Mouse (Mus musculus) left cerebral cortex, postnatal 4 days (tissue): ENCODE data around the gene Rd3l. TPM values are rescaled to one million over a fixed set of nuclear protein-coding genes. Genes with fewer than 3 reads are reported as not detected.
A peak's percentile ranks its signal among the peaks of the same experiment; 100 is the strongest.

Source experiments
- DNase-seq: peaks from one replicate; pipeline ENCODE4 v3.0.0-alpha.2; 2022
- intact Hi-C: fragments of 180-260 bp; cut with DNase I; formaldehyde crosslinking; loops from one replicate; pipeline ENCODE4 v1.15.1; 2025
- total RNA-seq, 2 experiments: library from RNA; stranded (reverse); gene quantifications; 2 replicates each; pipeline ENCODE4 v1.2.3; 2021

Rd3l gene
- not detected for total RNA-seq

GRCm38 (mm10) chr12:111980887-111981367, at the start of gene Rd3l:
Gene Rd3l (minus strand): TSS chr12:111981317.
- intact Hi-C loops = no loop called here
- no peak for DNase-seq

GRCm38 (mm10) chr12:112027408-112027807, 46.3 kb upstream of the Rd3l start:
- intact Hi-C loops = no loop called here
- DNase-seq = no peak

GRCm38 (mm10) chr12:112025907-112026645, 45.0 kb upstream of the Rd3l start:
- no peak for DNase-seq
- intact Hi-C loops = no loop called here

- intact Hi-C loops = no loop called here
- DNase-seq = no peak
These were observed 44.3 kb upstream of the Rd3l start for GRCm38 (mm10) chr12:112025457-112025856.

GRCm38 (mm10) chr12:112024581-112025310, 43.6 kb upstream of the Rd3l start:
- no peak for DNase-seq
- intact Hi-C loops = no loop called here

GRCm38 (mm10) chr12:112023306-112023705, 42.2 kb upstream of the Rd3l start:
- intact Hi-C loops = no loop called here
- no peak for DNase-seq

GRCm38 (mm10) chr12:112016346-112016745, 35.2 kb upstream of the Rd3l start:
- intact Hi-C loops = no loop called here
- DNase-seq = no peak

- no peak for DNase-seq
- intact Hi-C loops = no loop called here
These were observed 32.2 kb upstream of the Rd3l start for GRCm38 (mm10) chr12:112013271-112013801.

GRCm38 (mm10) chr12:112012511-112013270, 31.6 kb upstream of the Rd3l start:
- DNase-seq = peak; percentile 16
- intact Hi-C loops = no loop called here

GRCm38 (mm10) chr12:112001223-112001622, 20.1 kb upstream of the Rd3l start:
- peak; percentile 74 for DNase-seq
- intact Hi-C loops = loop anchor here (5.0 kb wide), 1 partner anchor 124 kb away; no protein-coding TSS in a partner anchor

GRCm38 (mm10) chr12:111999735-112000134, 18.6 kb upstream of the Rd3l start:
- DNase-seq = no peak
- intact Hi-C loops = loop anchor here (5.0 kb wide), 1 partner anchor 122 kb away; no protein-coding TSS in a partner anchor

GRCm38 (mm10) chr12:111995161-111995560, 14.0 kb upstream of the Rd3l start:
- intact Hi-C loops = no loop called here
- DNase-seq = no peak

- intact Hi-C loops = no loop called here
- no peak for DNase-seq
These were observed 11.5 kb upstream of the Rd3l start for GRCm38 (mm10) chr12:111992626-111993025.

- intact Hi-C loops = no loop called here
- DNase-seq = no peak
These were observed 5.6 kb upstream of the Rd3l start for GRCm38 (mm10) chr12:111986756-111987155.

- no peak for DNase-seq
- intact Hi-C loops = no loop called here
These were observed 2.0 kb upstream of the Rd3l start for GRCm38 (mm10) chr12:111983165-111983564.

GRCm38 (mm10) chr12:111981831-111982230, 714 bp upstream of the Rd3l start:
- no peak for DNase-seq
- intact Hi-C loops = no loop called here

GRCm38 (mm10) chr12:111978274-111978673, 2.8 kb downstream of the Rd3l start:
- DNase-seq = no peak
- intact Hi-C loops = no loop called here

GRCm38 (mm10) chr12:111977138-111977537, 4.0 kb downstream of the Rd3l start:
- intact Hi-C loops = no loop called here
- DNase-seq = no peak

- DNase-seq = no peak
- intact Hi-C loops = no loop called here
These were observed 6.5 kb downstream of the Rd3l start for GRCm38 (mm10) chr12:111974578-111974977.

GRCm38 (mm10) chr12:111972504-111972903, 8.6 kb downstream of the Rd3l start:
- no peak for DNase-seq
- intact Hi-C loops = no loop called here

- intact Hi-C loops = no loop called here
- DNase-seq = no peak
These were observed 9.9 kb downstream of the Rd3l start, which contains the start of gene Tdrd9 for GRCm38 (mm10) chr12:111971231-111971686. Gene Tdrd9 (plus strand): TSS chr12:111971559.
